Mouse (Mus musculus) frontal cortex, adult 2 months (tissue): ENCODE data around the gene Olfr1277. TPM values are rescaled to one million over a fixed set of nuclear protein-coding genes. Genes with fewer than 3 reads are reported as not detected.
A peak's percentile ranks its signal among the peaks of the same experiment; 100 is the strongest.

ENCODE experiments used
- DNase-seq, 2 experiments: peaks; one replicate each; pipeline ENCODE4 v3.0.0; 2022; ENCODE audit warnings: low spot score in 1 of 2; ENCODE audit errors: extremely low spot score in 1 of 2
- polyA plus RNA-seq: library from polyadenylated mRNA; depleted of rRNA; stranded (reverse); fragments of >200 nt; gene quantifications from 2 replicates; pipeline ENCODE4 v1.2.3, GENCODE M21; 2012; rRNA removed

Olfr1277 gene
- not detected in 2 replicates for polyA plus RNA-seq

GRCm38 (mm10) chr2:111274006-111274405, at the start of gene Olfr1277:
TSS of gene Olfr1277 (minus strand) at chr2:111274106.
- DNase-seq, result no peak

DNA sequence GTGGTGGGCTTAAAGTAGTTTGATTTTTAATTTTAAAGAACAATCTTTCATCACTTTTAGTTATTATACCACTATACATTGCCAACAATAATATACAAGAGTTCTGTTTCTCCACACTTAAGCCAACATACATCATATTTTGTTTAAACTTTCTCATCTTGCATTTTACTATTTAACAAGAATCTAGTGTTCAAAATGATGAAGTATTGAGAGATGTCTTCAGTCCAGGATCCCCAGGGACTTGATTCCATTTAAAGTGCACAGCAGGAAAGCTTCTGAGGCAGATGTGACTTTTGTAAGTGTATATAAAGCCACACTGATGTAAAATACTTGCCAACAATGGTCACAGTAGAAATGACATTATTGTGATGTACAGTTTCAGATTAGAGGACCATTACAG, 39.8 kb upstream of the Olfr1277 start, which contains the start of gene Olfr1280:
Gene Olfr1280, plus strand, starts transcription at position 301 of the 400 bp plus-strand sequence.
- no peak for DNase-seq

DNA sequence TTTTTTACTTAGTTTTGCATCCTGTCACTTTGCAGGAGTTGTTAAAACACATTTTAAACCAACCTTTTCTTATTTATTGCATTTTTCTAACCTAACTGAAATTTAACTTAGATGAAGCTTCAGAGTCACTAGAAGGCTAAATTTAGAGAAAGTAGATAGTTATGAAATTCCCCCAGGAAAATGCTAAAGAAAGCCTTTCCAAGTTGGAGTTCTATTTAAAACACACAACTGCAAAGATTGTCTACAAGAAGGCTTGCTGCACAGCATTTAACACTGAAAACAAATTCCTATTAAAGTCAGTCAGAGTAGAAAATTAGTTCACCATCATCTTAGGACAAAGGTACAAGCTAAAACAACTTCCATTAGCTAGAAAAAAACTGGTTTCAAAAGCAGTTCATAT, 26.5 kb upstream of the Olfr1277 start, which contains the start of gene Olfr1279:
Gene Olfr1279, plus strand, starts transcription at position 262 of the 400 bp plus-strand sequence.
- DNase-seq, result peak in 1 of 2 experiments; percentile 25

GRCm38 (mm10) chr2:111298541-111298940, 24.6 kb upstream of the Olfr1277 start:
- no peak for DNase-seq

DNA sequence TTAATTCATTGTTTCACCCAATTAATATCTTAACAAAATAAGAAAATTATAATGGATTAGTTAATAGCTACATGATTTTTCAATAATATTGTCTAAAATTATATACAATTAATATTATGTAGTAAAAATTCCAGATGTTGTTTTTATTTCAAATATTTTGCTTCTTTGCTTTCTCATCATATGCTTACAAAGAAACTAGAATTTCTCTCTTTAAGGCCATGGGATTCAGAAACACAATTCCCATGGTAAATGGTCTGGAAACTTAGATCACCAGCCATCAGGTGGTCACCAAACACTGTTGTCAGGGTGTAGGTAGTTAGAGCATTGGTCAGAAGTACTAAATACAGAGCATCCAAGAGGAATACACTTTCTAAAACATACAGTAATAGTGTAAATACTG, 15.9 kb upstream of the Olfr1277 start, which contains the start of gene Olfr1278:
Gene Olfr1278, plus strand, starts transcription at position 301 of the 400 bp plus-strand sequence.
- no peak for DNase-seq

DNA sequence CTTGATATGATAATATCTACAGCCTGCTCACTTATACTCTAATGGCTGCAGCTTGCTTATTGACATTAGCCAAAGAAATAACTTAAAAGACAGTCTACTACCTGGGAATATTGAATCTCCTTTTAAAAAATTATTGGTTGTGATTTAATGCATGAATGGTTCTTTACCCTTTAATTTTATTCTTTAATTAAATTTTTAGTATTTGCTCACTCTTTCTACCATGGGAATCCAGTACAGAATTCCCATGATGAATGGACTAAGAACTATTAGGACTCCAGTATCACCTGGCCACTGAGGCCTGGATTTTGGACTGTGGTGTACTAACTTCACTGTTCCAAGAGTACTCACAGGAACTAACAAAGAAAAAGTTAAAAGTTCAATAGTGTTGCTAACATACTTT, 19.7 kb downstream of the Olfr1277 start, which contains the start of gene Olfr1276:
Gene Olfr1276, plus strand, starts transcription at position 301 of the 400 bp plus-strand sequence.
- DNase-seq, result no peak

DNA sequence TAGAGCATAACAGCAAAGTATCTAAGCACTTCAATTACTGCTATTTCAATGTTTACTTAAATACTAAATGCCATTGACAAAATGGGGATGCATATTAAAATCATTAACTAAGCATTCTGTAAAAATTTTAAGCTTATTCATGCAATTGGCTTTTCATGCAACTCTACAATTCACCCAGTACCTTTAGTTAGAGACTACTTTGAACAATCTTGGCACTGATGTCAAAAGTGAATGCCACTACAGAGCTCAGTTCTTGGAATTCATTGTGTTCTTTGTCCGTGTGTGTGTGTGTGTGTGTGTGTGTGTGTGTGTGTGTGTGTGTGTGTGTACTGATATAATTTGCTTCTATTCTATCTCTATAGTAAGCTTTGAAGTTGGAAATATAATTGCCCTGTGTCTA, 38.7 kb downstream of the Olfr1277 start, which contains the start of gene Olfr1275:
Gene Olfr1275, minus strand, starts transcription at position 101 of the 400 bp plus-strand sequence.
- no peak for DNase-seq

- no peak for DNase-seq
Observed at GRCm38 (mm10) chr2:111229502-111229901, 44.4 kb downstream of the Olfr1277 start, which contains the start of gene 4930430A15Rik. TSS of gene 4930430A15Rik (minus strand) at chr2:111229602.

Other genes starting within 250 kb of the Olfr1277 start
- gene Gm13941, start 168.1 kb downstream of the Olfr1277 start, polyA plus RNA-seq, result not detected in 2 replicates
- not detected in 2 replicates for gene Gm15130, start 121.2 kb downstream of the Olfr1277 start, polyA plus RNA-seq
- not detected in 2 replicates for gene 4930430A15Rik, start 44.5 kb downstream of the Olfr1277 start, polyA plus RNA-seq
- not detected in 2 replicates for gene Olfr1275, start 38.8 kb downstream of the Olfr1277 start, polyA plus RNA-seq
- gene Olfr1276, start 19.6 kb downstream of the Olfr1277 start, polyA plus RNA-seq, result not detected in 2 replicates
- gene Olfr1278, start 16.0 kb upstream of the Olfr1277 start, polyA plus RNA-seq, result not detected in 2 replicates
- not detected in 2 replicates for gene Olfr1279, start 26.5 kb upstream of the Olfr1277 start, polyA plus RNA-seq
- gene Olfr1280, start 39.9 kb upstream of the Olfr1277 start, polyA plus RNA-seq, result not detected in 2 replicates
- gene Olfr1281, start 52.4 kb upstream of the Olfr1277 start, polyA plus RNA-seq, result not detected in 2 replicates
- gene Olfr1282, start 62.0 kb upstream of the Olfr1277 start, polyA plus RNA-seq, result not detected in 2 replicates
- gene Olfr1283, start 92.7 kb upstream of the Olfr1277 start, polyA plus RNA-seq, result not detected in 2 replicates
- gene Olfr1284, start 101.4 kb upstream of the Olfr1277 start, polyA plus RNA-seq, result not detected in 2 replicates
- not detected in 2 replicates for gene Olfr1286, start 149.0 kb upstream of the Olfr1277 start, polyA plus RNA-seq
- gene Olfr1287, start 175.0 kb upstream of the Olfr1277 start, polyA plus RNA-seq, result not detected in 2 replicates
- not detected in 2 replicates for gene Olfr1288, start 200.0 kb upstream of the Olfr1277 start, polyA plus RNA-seq
- not detected in 2 replicates for gene Olfr1289, start 206.7 kb upstream of the Olfr1277 start, polyA plus RNA-seq
- 0.15 TPM in 1 of 2 replicates, not detected in the other for gene Olfr1290, start 219.7 kb upstream of the Olfr1277 start, polyA plus RNA-seq
- not detected in 2 replicates for gene Olfr1291-ps1, start 223.1 kb upstream of the Olfr1277 start, polyA plus RNA-seq